Mouse (Mus musculus): ENCODE results near the gene Mcu. TPM values are rescaled to one million over a fixed set of nuclear protein-coding genes. Genes with fewer than 3 reads are reported as not detected.

Gene Mcu
- polyA plus RNA-seq, 1 experiment from 2014 or later: 36.0 TPM

- 35% methylated on average over 8 of the region's 8 CpGs for WGBS
Observed at GRCm38 (mm10) chr10:59523826-59524331, 92.6 kb downstream of the Mcu start.

GRCm38 (mm10) chr10:59520701-59521100 is 95.8 kb downstream of the Mcu start:
- Histone ChIP-seq H3K4me3 (ENCODE audit: low read length) (no peak overlapping the region), H3K27ac (ENCODE audit: low read depth, low read length) (no peak overlapping the region), H3K4me1 (ENCODE audit: control insufficient read depth, insufficient read depth, low read length) (no peaks in the 10 kb centered on the region; the same call in 1 of the 2 replicates), H3K27me3 (ENCODE audit: control insufficient read depth, insufficient read depth, low read length) (no peaks in the 10 kb centered on the region), H3K9me3 (ENCODE audit: control insufficient read depth, low read length) (no peaks in the 10 kb centered on the region), H3K9ac (ENCODE audit: low read depth, low read length) (no peak overlapping the region), H3K36me3 (ENCODE audit: control insufficient read depth, insufficient read depth, low read length) (no peaks in the 10 kb centered on the region), H3K4me2 (replicated peaks; ENCODE audit: low read depth, low read length) (no peak overlapping the region)
- no peak for ATAC-seq (ENCODE audit: low FRiP score, low TSS enrichment)
- 89% methylated on average over 2 of the region's 2 CpGs for WGBS

More at GRCm38 (mm10) chr10:59523826-59524331, 92.6 kb downstream of the Mcu start:
- H3K4me1 ChIP-seq (ENCODE audit: control insufficient read depth, insufficient read depth, low read length): no peaks in the 10 kb centered on the region; the same call in 1 of the 2 replicates
- H3K27ac ChIP-seq (ENCODE audit: low read depth, low read length): no peak overlapping the region
- H3K4me2 ChIP-seq (replicated peaks; ENCODE audit: low read depth, low read length): no peak overlapping the region
- no peaks in the 10 kb centered on the region for H3K36me3 ChIP-seq (ENCODE audit: control insufficient read depth, insufficient read depth, low read length)
- H3K27me3 ChIP-seq (ENCODE audit: control insufficient read depth, insufficient read depth, low read length): no peaks in the 10 kb centered on the region
- no peaks in the 10 kb centered on the region for H3K9me3 ChIP-seq (ENCODE audit: control insufficient read depth, low read length)
- ATAC-seq (ENCODE audit: low FRiP score, low TSS enrichment): no peak; the same call in 1 of the 2 replicates
- H3K4me3 ChIP-seq (ENCODE audit: low read length): no peak overlapping the region
- no peak overlapping the region for H3K9ac ChIP-seq (ENCODE audit: low read depth, low read length)

- Histone ChIP-seq H3K27me3 (ENCODE audit: control insufficient read depth, insufficient read depth, low read length) (no peaks in the 10 kb centered on the region), H3K4me2 (replicated peaks; ENCODE audit: low read depth, low read length) (no peak overlapping the region), H3K27ac (ENCODE audit: low read depth, low read length) (no peak overlapping the region), H3K36me3 (ENCODE audit: control insufficient read depth, insufficient read depth, low read length) (no peaks in the 10 kb centered on the region), H3K9me3 (ENCODE audit: control insufficient read depth, low read length) (no peaks in the 10 kb centered on the region), H3K9ac (ENCODE audit: low read depth, low read length) (no peak overlapping the region), H3K4me1 (ENCODE audit: control insufficient read depth, insufficient read depth, low read length) (peaks cover 6% of the 10 kb centered on the region), H3K4me3 (ENCODE audit: low read length) (no peak overlapping the region)
- no peak for ATAC-seq (ENCODE audit: low FRiP score, low TSS enrichment)
- 94% methylated on average over 3 of the region's 3 CpGs for WGBS
Observed at GRCm38 (mm10) chr10:59519411-59519810, 97.1 kb downstream of the Mcu start.

GRCm38 (mm10) chr10:59517201-59517600 is 99.3 kb downstream of the Mcu start:
- WGBS: 92% methylated on average over 13 of the region's 13 CpGs
- Histone ChIP-seq H3K4me1 (ENCODE audit: control insufficient read depth, insufficient read depth, low read length) (peaks cover 8% of the 10 kb centered on the region), H3K36me3 (ENCODE audit: control insufficient read depth, insufficient read depth, low read length) (no peaks in the 10 kb centered on the region), H3K4me3 (ENCODE audit: low read length) (no peak overlapping the region), H3K9ac (ENCODE audit: low read depth, low read length) (no peak overlapping the region; the same call in 1 of the 2 replicates), H3K4me2 (replicated peaks; ENCODE audit: low read depth, low read length) (no peak overlapping the region), H3K27ac (ENCODE audit: low read depth, low read length) (no peak overlapping the region), H3K9me3 (ENCODE audit: control insufficient read depth, low read length) (no peaks in the 10 kb centered on the region), H3K27me3 (ENCODE audit: control insufficient read depth, insufficient read depth, low read length) (no peaks in the 10 kb centered on the region)
- no peak for ATAC-seq (ENCODE audit: low FRiP score, low TSS enrichment)

GRCm38 (mm10) chr10:59514739-59515464 is 101.6 kb downstream of the Mcu start:
- Histone ChIP-seq H3K9ac (ENCODE audit: low read depth, low read length) (no peak overlapping the region), H3K27ac (ENCODE audit: low read depth, low read length) (no peak overlapping the region)

GRCm38 (mm10) chr10:59512173-59512572 is 104.3 kb downstream of the Mcu start:
- no peak overlapping the region for H3K4me2 ChIP-seq (replicated peaks; ENCODE audit: low read depth, low read length)
- no peak overlapping the region for H3K9ac ChIP-seq (ENCODE audit: low read depth, low read length)
- no peak overlapping the region for H3K27ac ChIP-seq (ENCODE audit: low read depth, low read length)
- no peaks in the 10 kb centered on the region for H3K36me3 ChIP-seq (ENCODE audit: control insufficient read depth, insufficient read depth, low read length)
- peaks cover 25% of the 10 kb centered on the region for H3K4me1 ChIP-seq (ENCODE audit: control insufficient read depth, insufficient read depth, low read length)
- no peak overlapping the region for H3K4me3 ChIP-seq (ENCODE audit: low read length)
- no peaks in the 10 kb centered on the region for H3K27me3 ChIP-seq (ENCODE audit: control insufficient read depth, insufficient read depth, low read length)
- H3K9me3 ChIP-seq (ENCODE audit: control insufficient read depth, low read length): no peaks in the 10 kb centered on the region
- WGBS: 71% methylated on average over 9 of the region's 9 CpGs
- no peak for ATAC-seq (ENCODE audit: low FRiP score, low TSS enrichment)

More at GRCm38 (mm10) chr10:59514739-59515464, 101.6 kb downstream of the Mcu start:
- Histone ChIP-seq H3K9me3 (ENCODE audit: control insufficient read depth, low read length) (no peaks in the 10 kb centered on the region), H3K27me3 (ENCODE audit: control insufficient read depth, insufficient read depth, low read length) (no peaks in the 10 kb centered on the region), H3K4me2 (replicated peaks; ENCODE audit: low read depth, low read length) (no peak overlapping the region), H3K4me3 (ENCODE audit: low read length) (no peak overlapping the region), H3K36me3 (ENCODE audit: control insufficient read depth, insufficient read depth, low read length) (no peaks in the 10 kb centered on the region), H3K4me1 (ENCODE audit: control insufficient read depth, insufficient read depth, low read length) (peaks cover 25% of the 10 kb centered on the region)
- ATAC-seq (ENCODE audit: low FRiP score, low TSS enrichment): no peak
- 70% methylated on average over 15 of the region's 15 CpGs for WGBS

- WGBS: 17% methylated on average over 14 of the region's 14 CpGs
- H3K27me3 ChIP-seq (ENCODE audit: control insufficient read depth, insufficient read depth, low read length): no peaks in the 10 kb centered on the region
- H3K4me1 ChIP-seq (ENCODE audit: control insufficient read depth, insufficient read depth, low read length): peaks cover 25% of the 10 kb centered on the region
- no peaks in the 10 kb centered on the region for H3K36me3 ChIP-seq (ENCODE audit: control insufficient read depth, insufficient read depth, low read length)
- no peak overlapping the region for H3K4me3 ChIP-seq (ENCODE audit: low read length)
- H3K9ac ChIP-seq (ENCODE audit: low read depth, low read length): no peak overlapping the region
- H3K9me3 ChIP-seq (ENCODE audit: control insufficient read depth, low read length): no peaks in the 10 kb centered on the region
- H3K4me2 ChIP-seq (replicated peaks; ENCODE audit: low read depth, low read length): peak overlapping the region; percentile 23
- no peak overlapping the region for H3K27ac ChIP-seq (ENCODE audit: low read depth, low read length)
- ATAC-seq (ENCODE audit: low FRiP score, low TSS enrichment): peak; percentile 75
Observed at GRCm38 (mm10) chr10:59511427-59511963, 105.0 kb downstream of the Mcu start.

GRCm38 (mm10) chr10:59510713-59511426 is 105.6 kb downstream of the Mcu start:
- H3K4me1 ChIP-seq (ENCODE audit: control insufficient read depth, insufficient read depth, low read length): peaks cover 25% of the 10 kb centered on the region
- H3K9me3 ChIP-seq (ENCODE audit: control insufficient read depth, low read length): no peaks in the 10 kb centered on the region
- no peaks in the 10 kb centered on the region for H3K36me3 ChIP-seq (ENCODE audit: control insufficient read depth, insufficient read depth, low read length)
- WGBS: 46% methylated on average over 14 of the region's 14 CpGs
- H3K4me2 ChIP-seq (replicated peaks; ENCODE audit: low read depth, low read length): no peak overlapping the region
- ATAC-seq (ENCODE audit: low FRiP score, low TSS enrichment): peak; percentile 30; the same call in 1 of the 2 replicates
- no peak overlapping the region for H3K4me3 ChIP-seq (ENCODE audit: low read length)
- no peak overlapping the region; the same call in 1 of the 2 replicates for H3K27ac ChIP-seq (ENCODE audit: low read depth, low read length)
- H3K27me3 ChIP-seq (ENCODE audit: control insufficient read depth, insufficient read depth, low read length): no peaks in the 10 kb centered on the region
- no peak overlapping the region for H3K9ac ChIP-seq (ENCODE audit: low read depth, low read length)

Data from kidney, embryonic 14.5 days (tissue).